Mouse (Mus musculus): ENCODE results near the gene Jak1. TPM values are rescaled to one million over a fixed set of nuclear protein-coding genes. Genes with fewer than 3 reads are reported as not detected.
A peak's percentile ranks its signal among the peaks of the same experiment; 100 is the strongest.

Jak1 gene
- polyA plus RNA-seq, 1 experiment: 109 TPM

DNA sequence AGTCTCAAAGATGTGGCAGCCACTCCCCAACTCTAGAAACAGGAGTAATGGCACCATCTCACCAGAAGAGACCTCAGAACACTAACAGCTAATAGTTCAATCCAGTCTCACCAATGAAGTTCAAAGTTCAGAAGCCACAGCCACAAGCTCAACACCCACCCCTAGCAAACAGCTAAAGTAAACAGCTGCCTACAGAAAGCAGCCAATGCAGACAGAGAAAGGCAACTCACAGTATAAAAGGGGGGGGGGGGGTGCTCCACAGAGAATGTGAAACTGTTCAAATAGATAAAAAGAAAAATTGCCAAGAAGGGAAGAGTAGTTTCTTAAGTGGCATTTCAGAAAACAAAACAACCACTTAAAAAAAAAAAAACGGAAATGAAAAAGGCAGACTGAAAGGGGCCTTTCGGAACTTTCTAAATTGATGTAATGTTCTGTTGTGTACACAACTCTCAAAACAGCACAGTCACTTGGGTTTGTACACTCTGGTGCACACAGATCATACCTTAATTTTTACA is 48.0 kb downstream of the Jak1 start:
- Histone ChIP-seq H3K4me3 (ENCODE audit: control insufficient read depth, insufficient read depth, low read length) (no peak overlapping the region), H3K4me1 (replicated peaks; ENCODE audit: control insufficient read depth, insufficient read depth, low read length) (peaks cover 14% of the 10 kb centered on the region), H3K36me3 (ENCODE audit: control insufficient read depth, insufficient read depth, low read length) (no peaks in the 10 kb centered on the region), H3K27me3 (ENCODE audit: control insufficient read depth, insufficient read depth, low read length) (no peaks in the 10 kb centered on the region), H3K27ac (ENCODE audit: control insufficient read depth, insufficient read depth, low read length) (no peak overlapping the region)
- no peak for DNase-seq
- TF ChIP-seq POLR2A (IDR thresholded peaks at IDR 0.05; ENCODE audit: control insufficient read depth, extremely low read depth, insufficient read depth, low read length, poor library complexity) (no peak), CTCF (IDR thresholded peaks at IDR 0.05; ENCODE audit: borderline replicate concordance, control insufficient read depth, extremely low read depth, insufficient read depth, low read length, poor library complexity) (no peak)
- WGBS: 6% methylated on average over 2 of the region's 2 CpGs

DNA sequence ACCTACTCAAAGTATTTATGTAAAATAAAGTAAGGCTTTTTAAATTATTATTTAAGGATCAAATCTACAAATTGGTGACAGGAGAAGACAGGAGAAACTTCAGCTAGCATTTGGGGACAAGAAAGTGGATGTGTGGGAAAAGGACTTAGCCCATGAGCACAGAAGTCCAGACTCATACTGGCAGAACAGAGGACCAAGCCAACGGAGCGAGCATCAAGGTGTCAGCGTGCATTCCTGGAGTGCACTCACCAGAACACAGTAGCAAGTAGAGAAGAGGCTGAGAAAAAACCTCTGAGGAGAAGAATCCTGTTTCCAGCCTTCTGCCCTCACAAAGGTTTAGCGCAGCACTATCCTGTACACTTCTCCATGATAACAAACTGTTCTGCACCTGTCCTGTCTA is 48.8 kb downstream of the Jak1 start:
- Histone ChIP-seq H3K36me3 (ENCODE audit: control insufficient read depth, insufficient read depth, low read length) (no peaks in the 10 kb centered on the region), H3K27ac (ENCODE audit: control insufficient read depth, insufficient read depth, low read length) (no peak overlapping the region), H3K27me3 (ENCODE audit: control insufficient read depth, insufficient read depth, low read length) (no peaks in the 10 kb centered on the region), H3K4me3 (ENCODE audit: control insufficient read depth, insufficient read depth, low read length) (no peak overlapping the region), H3K4me1 (replicated peaks; ENCODE audit: control insufficient read depth, insufficient read depth, low read length) (peaks cover 14% of the 10 kb centered on the region)
- no peak for DNase-seq
- TF ChIP-seq POLR2A (IDR thresholded peaks at IDR 0.05; ENCODE audit: control insufficient read depth, extremely low read depth, insufficient read depth, low read length, poor library complexity): no peak
- no peak for TF ChIP-seq CTCF (IDR thresholded peaks at IDR 0.05; ENCODE audit: borderline replicate concordance, control insufficient read depth, extremely low read depth, insufficient read depth, low read length, poor library complexity)
- WGBS: 95% methylated on average over 4 of the region's 4 CpGs

DNA sequence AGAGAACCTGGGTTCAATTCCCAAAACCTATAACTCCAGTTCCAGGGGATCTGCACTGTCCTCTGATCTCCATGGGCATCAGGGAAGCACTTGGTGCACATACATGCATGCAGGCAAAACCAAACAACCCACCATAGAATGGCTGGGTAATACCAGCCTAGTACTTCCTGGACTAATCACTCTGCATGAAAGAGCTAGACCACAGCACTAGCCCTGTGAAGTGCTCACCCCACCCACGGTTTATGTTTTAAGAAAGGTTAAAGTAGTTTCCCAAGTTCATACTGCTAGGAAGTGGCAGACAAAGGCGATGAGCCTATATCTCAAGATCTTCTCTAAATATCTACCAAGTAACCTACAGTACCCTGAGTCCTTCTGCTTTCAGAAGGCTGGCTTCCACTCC is 51.6 kb downstream of the Jak1 start:
- WGBS: 7% methylated on average over 2 of the region's 2 CpGs
- H3K36me3 ChIP-seq (ENCODE audit: control insufficient read depth, insufficient read depth, low read length): no peaks in the 10 kb centered on the region
- H3K4me1 ChIP-seq (replicated peaks; ENCODE audit: control insufficient read depth, insufficient read depth, low read length): peaks cover 14% of the 10 kb centered on the region
- no peak for TF ChIP-seq POLR2A (IDR thresholded peaks at IDR 0.05; ENCODE audit: control insufficient read depth, extremely low read depth, insufficient read depth, low read length, poor library complexity)
- TF ChIP-seq CTCF (IDR thresholded peaks at IDR 0.05; ENCODE audit: borderline replicate concordance, control insufficient read depth, extremely low read depth, insufficient read depth, low read length, poor library complexity): no peak
- H3K27ac ChIP-seq (ENCODE audit: control insufficient read depth, insufficient read depth, low read length): peak overlapping the region; percentile 15; the same call in 1 of the 2 replicates
- DNase-seq: no peak
- H3K4me3 ChIP-seq (ENCODE audit: control insufficient read depth, insufficient read depth, low read length): no peak overlapping the region
- H3K27me3 ChIP-seq (ENCODE audit: control insufficient read depth, insufficient read depth, low read length): no peaks in the 10 kb centered on the region

DNA sequence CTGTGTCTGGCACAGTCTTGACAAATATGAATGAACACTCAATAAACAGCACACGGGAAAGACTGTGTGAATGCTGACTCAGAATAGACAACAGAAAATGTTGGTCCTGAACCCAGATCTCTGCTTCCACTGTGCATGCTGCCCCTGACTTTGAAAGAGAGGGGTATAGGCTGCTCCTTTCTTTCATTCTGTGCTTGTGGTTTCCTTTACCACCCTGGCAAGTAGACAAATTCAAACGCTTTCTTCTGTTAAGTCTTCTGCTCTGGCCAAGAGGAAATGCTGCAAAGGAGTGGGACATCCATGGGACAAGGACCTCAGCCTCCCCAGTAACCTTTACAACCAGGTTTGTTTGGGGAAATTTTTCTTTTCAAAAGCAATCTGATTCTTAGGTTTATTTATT is 57.6 kb downstream of the Jak1 start:
- Histone ChIP-seq H3K27ac (ENCODE audit: control insufficient read depth, insufficient read depth, low read length) (no peak overlapping the region), H3K4me3 (ENCODE audit: control insufficient read depth, insufficient read depth, low read length) (no peak overlapping the region), H3K27me3 (ENCODE audit: control insufficient read depth, insufficient read depth, low read length) (no peaks in the 10 kb centered on the region), H3K4me1 (replicated peaks; ENCODE audit: control insufficient read depth, insufficient read depth, low read length) (peaks cover 15% of the 10 kb centered on the region), H3K36me3 (ENCODE audit: control insufficient read depth, insufficient read depth, low read length) (no peaks in the 10 kb centered on the region)
- 4% methylated on average over 2 of the region's 2 CpGs for WGBS
- no peak for TF ChIP-seq CTCF (IDR thresholded peaks at IDR 0.05; ENCODE audit: borderline replicate concordance, control insufficient read depth, extremely low read depth, insufficient read depth, low read length, poor library complexity)
- TF ChIP-seq POLR2A (IDR thresholded peaks at IDR 0.05; ENCODE audit: control insufficient read depth, extremely low read depth, insufficient read depth, low read length, poor library complexity): no peak
- no peak for DNase-seq

DNA sequence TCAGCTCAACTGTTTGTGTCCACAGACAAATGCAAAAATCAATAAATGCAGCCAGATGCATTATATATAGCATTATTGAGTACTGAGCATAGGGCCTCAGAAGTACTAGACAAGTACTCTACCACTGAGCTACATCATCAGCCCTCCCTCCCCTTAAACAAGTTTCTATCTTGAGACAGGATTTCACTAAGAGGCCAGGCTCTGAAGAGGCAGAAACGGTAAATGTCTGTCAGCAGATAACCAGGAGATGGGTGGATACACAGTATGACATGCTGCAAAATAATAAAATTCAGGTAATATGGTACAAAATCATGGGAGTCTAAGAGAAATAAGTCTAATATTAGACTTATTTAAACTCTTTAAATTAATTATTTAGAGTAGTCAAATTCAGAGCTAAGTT is 61.6 kb downstream of the Jak1 start:
- WGBS: 89% methylated on average over 1 of the region's 1 CpGs
- H3K4me1 ChIP-seq (replicated peaks; ENCODE audit: control insufficient read depth, insufficient read depth, low read length): peaks cover 32% of the 10 kb centered on the region

DNA sequence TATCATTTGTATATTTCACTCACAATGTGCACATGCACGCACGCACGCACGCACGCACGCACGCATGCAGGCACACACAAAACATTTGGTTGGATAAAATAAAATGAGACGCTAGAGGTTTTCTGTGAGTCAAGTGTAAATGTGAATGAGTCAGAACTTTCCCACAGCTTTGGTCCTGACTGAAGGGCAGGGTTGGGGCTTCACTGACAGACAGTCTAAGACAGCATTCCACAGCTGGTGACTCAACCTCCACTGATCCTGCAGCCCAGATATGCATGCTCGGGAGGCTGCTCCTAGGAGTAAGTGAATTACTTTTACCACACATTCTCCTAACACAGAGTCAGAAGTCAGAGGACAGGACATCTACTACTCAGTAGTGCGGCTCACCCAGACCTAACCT is 62.5 kb downstream of the Jak1 start:
- DNase-seq: no peak
- H3K4me1 ChIP-seq (replicated peaks; ENCODE audit: control insufficient read depth, insufficient read depth, low read length): peaks cover 35% of the 10 kb centered on the region
- no peaks in the 10 kb centered on the region for H3K36me3 ChIP-seq (ENCODE audit: control insufficient read depth, insufficient read depth, low read length)
- no peak for TF ChIP-seq POLR2A (IDR thresholded peaks at IDR 0.05; ENCODE audit: control insufficient read depth, extremely low read depth, insufficient read depth, low read length, poor library complexity)
- 95% methylated on average over 10 of the region's 10 CpGs for WGBS
- no peaks in the 10 kb centered on the region for H3K27me3 ChIP-seq (ENCODE audit: control insufficient read depth, insufficient read depth, low read length)
- H3K4me3 ChIP-seq (ENCODE audit: control insufficient read depth, insufficient read depth, low read length): no peak overlapping the region
- H3K27ac ChIP-seq (ENCODE audit: control insufficient read depth, insufficient read depth, low read length): no peak overlapping the region

More for the DNA sequence above, 61.6 kb downstream of the Jak1 start:
- H3K27me3 ChIP-seq (ENCODE audit: control insufficient read depth, insufficient read depth, low read length): no peaks in the 10 kb centered on the region
- no peaks in the 10 kb centered on the region for H3K36me3 ChIP-seq (ENCODE audit: control insufficient read depth, insufficient read depth, low read length)
- TF ChIP-seq POLR2A (IDR thresholded peaks at IDR 0.05; ENCODE audit: control insufficient read depth, extremely low read depth, insufficient read depth, low read length, poor library complexity): no peak
- TF ChIP-seq CTCF (IDR thresholded peaks at IDR 0.05; ENCODE audit: borderline replicate concordance, control insufficient read depth, extremely low read depth, insufficient read depth, low read length, poor library complexity): no peak
- no peak overlapping the region for H3K4me3 ChIP-seq (ENCODE audit: control insufficient read depth, insufficient read depth, low read length)
- no peak overlapping the region for H3K27ac ChIP-seq (ENCODE audit: control insufficient read depth, insufficient read depth, low read length)
- no peak for DNase-seq

DNA sequence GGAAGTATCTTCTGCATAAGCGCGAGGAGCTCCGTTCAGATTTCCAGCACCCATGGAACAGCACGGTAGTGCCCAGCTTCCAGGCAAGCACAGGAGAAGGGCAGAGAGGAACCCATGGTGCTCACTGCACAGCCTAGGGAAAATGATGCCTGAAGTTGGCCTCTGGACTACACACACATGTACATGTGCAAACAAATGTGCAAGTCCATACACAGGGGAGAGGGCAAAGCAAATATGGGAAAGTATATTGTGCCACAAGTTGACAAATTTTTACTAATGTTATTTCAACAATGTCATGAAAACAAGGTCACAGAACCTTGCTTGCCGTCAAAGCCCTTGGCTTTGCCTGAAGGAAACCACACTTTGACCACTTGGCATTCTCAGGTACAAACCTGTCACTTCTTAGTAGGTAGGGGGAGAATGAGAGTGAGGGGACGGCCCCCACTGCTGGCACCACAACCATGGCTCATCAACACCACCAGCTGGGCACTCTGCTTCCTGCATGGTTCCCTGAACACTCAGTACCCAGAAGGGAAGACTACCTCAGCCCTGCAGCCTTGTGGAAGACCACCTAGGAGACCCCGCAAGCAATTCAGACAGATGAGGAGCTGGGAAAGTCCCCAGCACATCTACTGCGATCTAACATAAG is 65.5 kb downstream of the Jak1 start:
- no peak for DNase-seq
- no peaks in the 10 kb centered on the region for H3K36me3 ChIP-seq (ENCODE audit: control insufficient read depth, insufficient read depth, low read length)
- TF ChIP-seq POLR2A (IDR thresholded peaks at IDR 0.05; ENCODE audit: control insufficient read depth, extremely low read depth, insufficient read depth, low read length, poor library complexity) (no peak), CTCF (IDR thresholded peaks at IDR 0.05; ENCODE audit: borderline replicate concordance, control insufficient read depth, extremely low read depth, insufficient read depth, low read length, poor library complexity) (peak; percentile 33; the same call in 1 of the 2 replicates)
- peaks cover 32% of the 10 kb centered on the region for H3K4me1 ChIP-seq (replicated peaks; ENCODE audit: control insufficient read depth, insufficient read depth, low read length)
- H3K27ac ChIP-seq (ENCODE audit: control insufficient read depth, insufficient read depth, low read length): no peak overlapping the region; the same call in 1 of the 2 replicates
- 73% methylated on average over 8 of the region's 8 CpGs for WGBS
- no peaks in the 10 kb centered on the region for H3K27me3 ChIP-seq (ENCODE audit: control insufficient read depth, insufficient read depth, low read length)
- H3K4me3 ChIP-seq (ENCODE audit: control insufficient read depth, insufficient read depth, low read length): no peak overlapping the region

All from thymus, adult 2 months (tissue).